Mouse (Mus musculus) right cerebral cortex, postnatal 4 days (tissue): Measurements from ENCODE around the gene Rhobtb1.

ENCODE experiments used
- DNase-seq: peaks from one replicate; pipeline ENCODE4 v3.0.0-alpha.2; 2022

The Rhobtb1 gene

DNA sequence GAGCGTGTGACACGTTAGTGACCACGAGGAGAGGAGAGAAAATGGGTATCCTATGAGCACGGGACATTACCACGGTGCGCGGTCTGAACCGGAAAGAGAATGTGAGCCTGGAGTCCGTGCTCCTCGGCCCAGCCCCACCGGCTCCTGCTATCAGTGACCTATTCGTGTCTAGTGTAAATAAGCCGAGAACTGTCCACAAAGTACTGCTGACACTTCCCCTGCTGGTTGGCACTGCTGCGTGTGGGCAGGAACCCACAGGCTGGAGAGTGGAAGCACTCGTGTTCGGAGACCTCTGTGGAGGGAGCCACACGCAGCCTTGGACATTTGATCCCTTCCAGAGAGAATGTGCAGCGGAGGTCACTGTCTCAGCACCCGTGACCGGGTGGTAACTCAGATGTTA, at the start of gene Rhobtb1:
Rhobtb1 (plus strand) TSS at position 390 of the 400 bp plus-strand sequence.
- no peak for DNase-seq

DNA sequence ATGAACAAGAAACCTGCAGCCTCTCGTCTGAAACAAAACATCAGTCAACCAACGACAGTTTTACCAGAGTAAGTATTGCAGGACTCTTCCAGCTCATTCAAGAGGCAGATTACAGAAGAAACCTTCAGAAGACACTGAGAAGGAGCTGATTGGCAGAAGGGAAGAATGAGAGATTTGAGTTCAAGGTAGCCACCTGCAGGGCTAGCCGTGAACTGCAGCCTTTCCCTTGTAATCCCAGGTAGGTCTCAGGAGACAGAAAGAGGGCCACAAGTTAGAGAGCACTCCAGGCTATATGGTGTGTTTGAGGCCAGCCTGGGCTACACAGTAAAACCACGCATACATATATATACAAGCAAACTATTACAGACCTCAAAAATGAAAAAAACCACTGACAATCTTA, 49.2 kb upstream of the Rhobtb1 start:
- peak; percentile 59 for DNase-seq

DNA sequence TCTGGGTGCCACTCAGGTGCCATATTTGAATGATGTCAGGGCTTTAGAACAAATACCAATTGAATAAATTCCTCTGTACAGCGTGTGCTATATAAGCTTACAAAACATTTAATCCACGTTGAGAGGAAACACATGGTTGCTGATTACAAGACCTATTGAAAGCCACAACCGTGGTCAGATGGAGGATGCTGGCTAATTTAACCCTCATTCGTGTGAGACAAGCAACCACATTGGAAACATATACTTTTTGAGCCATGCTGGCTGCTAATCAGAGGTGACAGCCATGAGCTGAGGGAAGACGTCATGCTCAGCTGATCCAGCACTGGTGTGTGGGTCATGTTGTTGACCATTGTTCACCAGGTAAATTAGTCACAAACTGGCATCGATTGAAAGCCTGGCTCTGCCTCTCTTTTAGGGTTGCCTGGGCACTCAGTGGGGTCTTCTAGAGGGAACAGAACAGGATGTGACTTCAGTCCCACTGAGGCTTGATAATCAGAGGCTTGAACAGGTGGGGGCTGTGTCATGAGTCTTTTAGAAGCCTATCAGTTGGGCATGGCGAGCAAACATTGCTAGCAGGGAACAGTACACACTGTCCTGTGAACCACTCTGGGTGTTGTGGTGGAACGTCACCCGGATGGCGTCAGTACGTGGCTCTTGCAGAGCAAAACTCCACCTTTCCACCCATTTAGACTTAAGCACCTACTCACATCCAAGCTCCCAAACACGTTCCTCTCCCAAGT, 46.9 kb upstream of the Rhobtb1 start:
- DNase-seq: no peak

DNA sequence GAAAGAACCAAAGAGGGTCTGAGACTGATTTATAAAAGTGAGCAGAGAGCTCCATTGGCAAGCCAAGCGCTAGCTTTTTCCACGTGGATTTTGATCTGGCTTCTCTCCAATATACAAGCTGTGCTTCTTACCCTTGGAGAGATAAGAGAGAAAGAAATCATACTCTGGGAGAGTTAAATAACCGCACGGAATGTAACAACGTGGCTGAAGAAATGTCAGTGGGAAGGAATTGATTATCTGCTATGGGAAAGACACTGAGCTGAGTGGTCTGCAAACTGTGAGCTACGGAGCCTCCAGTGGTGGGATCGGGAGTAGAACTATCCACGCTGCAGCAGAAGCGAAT, 46.4 kb upstream of the Rhobtb1 start:
- no peak for DNase-seq

DNA sequence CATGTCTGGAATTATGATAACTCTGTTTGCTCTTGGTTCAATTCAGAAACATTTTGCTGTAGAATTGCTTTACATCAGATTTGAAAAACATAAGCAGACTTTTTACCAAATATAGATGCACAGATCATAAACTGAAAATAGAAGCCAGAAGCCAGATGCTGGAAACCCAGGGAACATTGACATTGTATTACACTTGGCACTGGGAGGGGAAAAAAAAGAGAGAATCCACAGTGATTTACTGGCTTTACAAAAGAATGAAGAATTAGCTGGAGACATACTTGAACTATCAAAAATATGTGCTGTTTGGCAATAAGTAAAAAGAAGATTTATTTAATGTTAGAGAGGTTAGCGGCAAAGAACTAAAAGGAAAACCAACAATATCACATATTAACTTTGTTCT, 44.4 kb upstream of the Rhobtb1 start:
- no peak for DNase-seq

GRCm38 (mm10) chr10:69107253-69107652, 44.0 kb upstream of the Rhobtb1 start:
- DNase-seq: no peak

- DNase-seq: no peak
These were observed 36.9 kb upstream of the Rhobtb1 start for GRCm38 (mm10) chr10:69114384-69114783.

- DNase-seq: no peak
These were observed 33.2 kb upstream of the Rhobtb1 start for GRCm38 (mm10) chr10:69117996-69118395.

GRCm38 (mm10) chr10:69118893-69119292, 32.3 kb upstream of the Rhobtb1 start:
- DNase-seq: no peak

DNA sequence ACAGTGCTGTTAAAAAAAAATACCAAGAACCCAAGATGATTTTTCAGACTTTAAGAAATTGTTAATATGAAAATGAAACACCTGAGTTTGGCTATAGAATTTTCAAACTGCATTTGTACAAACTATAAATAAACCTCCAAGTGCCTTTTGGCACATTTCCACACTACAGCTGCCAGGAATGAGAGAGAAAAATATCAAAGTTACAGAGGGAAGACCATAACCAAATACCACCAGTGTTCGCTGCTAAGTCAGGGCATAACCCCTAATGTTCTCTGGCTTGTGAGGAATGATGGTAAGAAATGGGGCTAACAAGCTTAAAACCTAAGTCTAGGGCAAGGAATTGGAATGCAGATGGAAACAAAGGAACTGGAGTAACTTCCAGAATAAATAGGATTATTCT, 31.8 kb upstream of the Rhobtb1 start:
- no peak for DNase-seq

DNA sequence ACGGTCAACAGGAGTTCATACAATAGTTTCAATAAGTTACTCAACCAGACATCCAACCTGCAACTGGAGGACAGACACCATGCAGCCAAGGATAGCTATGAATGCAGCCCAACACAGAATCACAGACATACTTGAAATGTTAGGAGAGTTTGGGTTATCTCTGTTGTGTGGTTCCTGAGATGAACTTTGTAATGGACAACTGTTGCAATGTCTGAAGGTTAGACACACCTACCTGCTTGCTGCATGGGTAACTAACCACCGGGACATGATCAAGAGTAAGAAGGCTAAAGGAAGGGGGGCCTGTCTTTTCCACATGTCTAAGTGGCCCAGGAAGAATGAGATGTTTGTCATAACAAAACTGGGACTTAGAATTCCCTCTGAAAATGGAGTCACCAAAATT, 24.7 kb upstream of the Rhobtb1 start:
- DNase-seq: no peak

GRCm38 (mm10) chr10:69128531-69128930, 22.7 kb upstream of the Rhobtb1 start:
- DNase-seq: no peak

GRCm38 (mm10) chr10:69130613-69131012, 20.6 kb upstream of the Rhobtb1 start:
- DNase-seq: no peak

- DNase-seq: no peak
These were observed 16.9 kb upstream of the Rhobtb1 start for GRCm38 (mm10) chr10:69134356-69134755.

GRCm38 (mm10) chr10:69136241-69136828, 14.9 kb upstream of the Rhobtb1 start:
- no peak for DNase-seq

DNA sequence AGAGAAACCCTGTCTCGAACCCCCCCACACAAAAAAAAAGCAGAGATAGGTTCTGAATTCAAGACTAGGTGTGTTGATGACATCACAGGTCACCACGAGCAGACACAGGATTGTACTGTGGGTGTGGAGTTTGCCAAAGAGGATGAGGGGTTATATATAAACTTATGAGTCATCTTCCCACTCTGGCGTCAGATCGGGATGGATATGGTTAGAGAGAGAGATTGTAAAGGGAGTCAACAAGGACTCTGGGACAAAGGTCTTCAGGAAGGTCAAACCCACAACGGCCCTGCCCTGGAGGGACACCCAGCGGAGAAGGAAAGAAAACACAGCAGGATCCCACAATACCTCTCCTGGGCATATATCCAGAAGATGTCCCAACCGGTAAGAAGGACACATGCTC, 2.0 kb upstream of the Rhobtb1 start:
- DNase-seq: no peak

DNA sequence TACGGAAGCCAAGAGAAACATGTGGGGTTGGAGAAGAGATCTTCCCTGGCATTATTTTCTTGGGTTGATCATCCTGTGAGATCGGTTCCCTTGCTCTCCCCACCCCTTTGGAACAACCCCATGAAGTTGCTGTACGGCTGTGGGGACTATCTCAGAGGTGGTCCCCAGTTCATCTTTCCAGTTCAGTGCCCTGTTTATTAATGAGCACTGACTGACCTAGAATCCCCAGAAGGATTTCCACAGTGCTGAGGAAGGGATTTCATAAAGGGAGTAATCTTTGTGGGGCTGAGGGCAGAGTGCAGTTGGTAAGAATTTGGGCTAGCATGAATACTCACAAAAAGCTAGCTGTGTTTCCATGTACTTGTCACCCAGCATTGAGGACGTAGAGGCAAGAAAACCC, 1.7 kb downstream of the Rhobtb1 start:
- DNase-seq: no peak

GRCm38 (mm10) chr10:69155428-69156175, 4.4 kb downstream of the Rhobtb1 start:
- peak; percentile 16 for DNase-seq

DNA sequence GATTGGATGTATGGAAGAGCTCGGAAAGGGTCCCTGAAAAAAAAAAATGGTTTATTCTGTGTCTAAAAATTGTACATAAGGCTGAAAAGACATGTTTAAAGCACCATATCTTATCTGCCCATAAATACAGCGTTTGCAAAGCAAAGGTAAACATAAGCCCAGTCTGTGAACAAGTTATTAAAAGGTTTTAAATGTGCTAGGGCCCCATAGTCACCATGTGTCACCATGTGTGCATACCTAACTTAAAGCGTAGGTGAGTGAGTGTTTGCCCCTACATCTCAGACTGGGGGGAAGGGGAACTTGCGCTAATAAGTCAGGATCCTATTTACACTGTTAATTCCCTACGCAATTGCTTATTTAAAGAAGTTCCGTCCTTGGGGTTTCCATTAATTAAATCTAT, 5.2 kb downstream of the Rhobtb1 start:
- no peak for DNase-seq

- no peak for DNase-seq
These were observed 6.2 kb downstream of the Rhobtb1 start for GRCm38 (mm10) chr10:69157471-69157870.

DNA sequence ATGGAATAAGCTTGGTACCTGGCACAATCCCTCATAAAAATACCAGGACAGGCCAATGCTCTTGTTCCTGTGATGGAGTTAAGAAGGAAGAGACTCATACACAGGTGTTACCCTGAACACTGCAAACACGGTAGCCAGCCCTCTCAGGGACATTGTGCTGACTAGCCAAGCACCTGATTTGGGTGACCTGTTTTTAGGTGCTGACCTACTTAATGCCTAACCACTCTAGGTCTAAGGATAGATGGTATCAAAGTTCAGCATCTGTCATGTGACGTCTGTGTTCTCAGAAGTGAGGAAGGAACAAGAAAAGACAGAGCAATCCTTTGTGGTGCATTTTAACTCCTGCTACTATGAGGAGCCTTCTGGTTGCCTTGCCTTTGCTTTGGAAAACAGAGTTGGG, 9.6 kb downstream of the Rhobtb1 start:
- DNase-seq: no peak

DNA sequence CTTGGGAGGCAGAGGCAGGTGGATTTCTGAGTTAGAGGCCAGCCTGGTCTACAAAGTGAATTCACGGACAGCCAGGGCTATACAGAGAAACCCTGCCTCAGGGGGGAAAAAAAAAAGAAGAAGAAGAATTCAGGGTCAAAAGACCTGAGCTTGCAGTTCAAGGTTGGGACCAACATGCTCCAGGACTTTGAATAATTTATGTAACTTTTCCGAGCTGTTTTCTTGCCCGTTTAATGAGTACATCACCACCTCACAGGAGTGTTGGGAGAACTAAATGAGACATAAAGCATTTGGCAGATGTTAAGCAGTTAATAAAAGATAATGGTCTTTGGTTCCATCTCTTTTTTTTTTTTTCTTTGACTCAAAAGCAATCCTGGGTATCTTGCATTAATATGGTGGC, 10.3 kb downstream of the Rhobtb1 start:
- DNase-seq: no peak

DNA sequence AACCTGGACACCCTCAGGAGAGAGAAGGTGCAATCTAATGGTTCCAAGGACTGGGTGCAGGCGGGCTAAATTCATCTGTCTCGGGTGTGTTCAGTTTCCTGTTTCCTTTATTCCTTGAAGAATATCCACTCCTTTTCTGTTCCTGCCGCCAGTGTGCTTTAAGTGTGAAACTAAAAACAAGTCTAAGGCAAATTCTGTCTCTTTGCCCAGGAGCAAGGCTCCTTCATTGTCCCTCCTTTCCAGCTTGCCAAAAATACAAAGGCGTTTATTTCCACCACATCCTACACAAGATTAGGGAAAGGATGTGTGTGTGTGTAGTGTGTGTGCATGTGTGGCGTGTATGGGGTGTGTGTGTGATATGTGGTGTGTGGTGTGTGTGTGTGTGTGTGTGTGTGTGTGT, 11.3 kb downstream of the Rhobtb1 start:
- no peak for DNase-seq

DNA sequence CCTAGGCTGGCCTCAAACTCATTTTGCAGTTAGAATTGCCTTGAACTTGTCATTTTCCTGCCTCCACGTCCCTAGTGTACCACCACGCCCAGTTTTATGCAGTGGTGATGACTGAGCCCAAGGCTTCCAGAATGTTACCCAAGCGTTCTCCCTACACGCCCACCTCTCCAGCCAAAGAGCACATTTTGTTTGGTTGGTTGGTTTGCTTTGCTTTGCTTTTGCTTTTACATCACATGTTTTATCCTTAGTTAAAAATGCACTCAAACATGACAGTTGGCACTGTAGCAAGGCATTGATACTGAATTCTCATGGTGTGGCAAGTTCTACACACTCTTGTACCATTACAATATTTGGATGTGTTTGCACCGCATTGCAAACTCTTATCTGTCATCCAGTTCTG, 12.0 kb downstream of the Rhobtb1 start:
- no peak for DNase-seq
